Mouse (Mus musculus): ENCODE measurements around the gene Sh3rf3.

DNA sequence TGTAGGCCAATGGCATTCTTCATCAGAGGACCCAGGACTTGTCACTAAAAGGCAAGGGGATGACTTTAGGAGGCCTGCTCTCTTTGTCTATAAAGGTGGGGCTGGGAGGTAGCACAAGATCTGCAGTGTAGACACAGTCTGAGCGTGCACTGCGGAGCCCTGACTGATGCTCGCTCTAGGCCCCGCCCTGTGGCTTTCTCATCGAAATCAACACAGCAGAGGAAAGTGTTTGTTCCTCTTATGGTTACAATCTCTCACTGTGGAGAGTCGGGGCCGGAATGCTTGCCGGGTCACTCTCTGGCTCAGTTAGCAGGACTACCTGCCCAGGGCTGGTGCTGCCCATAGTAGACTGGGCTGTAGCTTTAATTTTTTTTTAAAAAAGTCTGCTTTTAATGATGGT lies 299.6 kb downstream of the Sh3rf3 start:
- TF ChIP-seq CTCF (IDR thresholded peaks at IDR 0.05; ENCODE audit: low read depth), result no peak
- no peak for TF ChIP-seq EP300 (IDR thresholded peaks at IDR 0.05; ENCODE audit: low read depth)
